Mouse (Mus musculus): ENCODE data around the gene Gm21915. TPM values are rescaled to one million over a fixed set of nuclear protein-coding genes. Genes with fewer than 3 reads are reported as not detected.

The Gm21915 gene
- total RNA-seq, 2 experiments from 2014 or later = not detected

DNA sequence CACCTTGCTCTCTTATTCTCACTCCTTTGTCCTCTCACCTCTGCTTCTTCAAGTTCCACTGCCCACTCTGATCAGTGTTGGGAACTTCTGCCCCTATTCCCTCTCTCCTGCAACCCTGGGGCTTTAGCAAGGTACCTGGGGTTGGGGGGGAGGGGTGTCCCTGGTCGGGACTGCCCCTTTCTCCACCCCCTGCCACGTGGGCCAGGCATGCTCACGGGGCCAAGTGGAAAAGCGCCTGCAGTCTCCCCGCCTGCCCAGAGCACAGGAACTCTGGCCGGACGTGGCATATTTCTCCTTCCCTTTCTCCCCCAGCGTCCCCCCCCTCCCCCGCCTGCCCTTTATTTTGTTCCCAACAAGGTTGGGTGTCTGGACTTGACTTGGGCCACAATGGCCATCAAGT lies 17.7 kb upstream of the Gm21915 start:
- peak; percentile 66 for ATAC-seq (replicated peaks; ENCODE audit: poor library complexity)

DNA sequence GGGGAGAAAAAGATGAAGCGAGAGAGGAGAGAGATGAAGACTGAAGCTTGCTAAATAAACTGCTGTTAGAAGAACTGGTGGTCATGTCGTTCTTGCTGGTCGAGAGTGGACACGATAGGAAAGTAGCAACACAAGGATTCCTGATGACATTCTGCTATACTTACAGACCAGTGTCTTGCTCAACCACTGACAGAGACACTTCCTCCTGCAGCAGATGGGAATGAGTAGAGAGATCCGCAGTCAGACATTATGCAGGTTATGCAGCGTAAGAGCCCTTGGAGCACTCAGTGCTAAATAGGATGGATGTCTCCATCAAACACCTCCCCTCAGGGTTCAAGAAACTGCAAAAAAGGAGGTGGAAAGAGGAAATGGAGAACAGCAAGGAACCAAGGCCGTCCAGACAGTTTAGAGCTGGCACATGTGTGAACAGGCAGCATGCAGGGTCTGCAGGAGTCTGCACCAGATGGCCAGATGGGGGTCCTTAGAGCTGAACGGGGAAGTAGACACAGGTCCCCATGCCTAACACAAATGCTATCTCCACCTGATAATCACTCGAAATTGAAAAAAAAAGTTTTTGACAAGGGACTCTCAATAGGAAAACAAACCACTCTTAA lies 4.1 kb upstream of the Gm21915 start:
- ATAC-seq (replicated peaks; ENCODE audit: poor library complexity) = peak; percentile 74

DNA sequence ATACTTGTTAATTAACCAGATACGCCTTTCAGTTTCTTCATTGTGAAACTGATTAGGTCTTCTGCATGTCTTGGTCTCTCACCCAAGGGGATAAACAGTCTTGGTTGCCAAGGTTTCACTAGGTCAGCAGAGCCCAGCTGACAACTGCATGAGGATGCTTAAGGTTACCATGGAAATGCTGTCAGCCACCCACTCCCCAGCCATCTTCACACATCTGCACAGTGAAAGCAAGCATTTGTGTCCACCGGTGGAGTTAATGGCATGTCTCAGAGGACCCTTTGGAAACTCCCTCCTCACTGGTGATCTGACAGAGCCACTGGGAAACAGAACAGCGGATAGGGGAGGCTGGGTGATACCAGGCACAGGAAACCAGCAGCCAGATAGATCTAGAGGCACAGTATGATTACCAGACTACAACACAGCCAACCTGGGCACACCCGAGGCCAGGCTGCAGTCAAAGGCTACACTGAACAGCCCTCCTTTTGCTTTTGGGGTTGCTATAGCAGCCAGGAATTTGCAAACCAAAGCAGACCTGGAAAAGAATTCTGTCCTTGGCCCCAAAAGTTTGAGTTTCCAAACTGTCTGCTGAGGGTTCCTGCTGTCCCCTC lies 1.0 kb downstream of the Gm21915 start:
- no peak for ATAC-seq (replicated peaks; ENCODE audit: poor library complexity)

DNA sequence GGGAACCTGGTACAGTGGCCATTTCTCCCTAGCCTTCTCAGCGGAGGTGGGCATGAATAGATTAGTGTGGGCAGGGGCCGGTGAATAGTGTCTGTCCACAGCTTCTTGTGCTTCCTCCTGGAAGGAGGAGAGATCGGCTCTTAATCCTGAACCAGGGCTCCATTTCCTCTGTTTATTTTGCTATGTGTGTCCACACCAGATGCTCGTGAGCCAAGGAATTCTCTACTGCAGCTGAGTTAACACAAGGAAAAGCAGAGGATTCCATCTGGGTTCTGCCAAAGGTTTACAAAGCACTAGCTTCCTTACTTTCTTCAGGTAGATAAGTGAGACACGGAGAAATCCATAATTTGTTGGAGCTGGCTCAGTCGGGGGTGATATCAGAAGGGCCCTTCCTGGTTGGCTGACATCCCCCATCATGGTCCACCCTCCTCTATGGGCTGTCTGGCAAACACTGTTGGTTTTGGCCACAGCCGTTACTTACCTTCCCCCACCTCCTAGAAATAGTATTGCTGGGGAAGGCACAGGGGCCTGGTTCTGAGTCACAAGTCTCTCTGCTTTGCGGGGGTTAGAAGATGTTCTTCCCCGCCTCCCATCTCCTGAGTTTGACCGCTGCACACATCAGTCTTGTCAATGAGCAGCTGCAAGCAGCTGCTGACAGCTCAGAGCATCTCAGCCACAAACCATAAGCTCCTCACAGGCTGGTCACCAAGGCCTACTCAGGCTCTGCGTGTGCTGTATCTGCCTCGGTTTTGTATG lies 5.0 kb downstream of the Gm21915 start:
- ATAC-seq (replicated peaks; ENCODE audit: poor library complexity) = no peak

DNA sequence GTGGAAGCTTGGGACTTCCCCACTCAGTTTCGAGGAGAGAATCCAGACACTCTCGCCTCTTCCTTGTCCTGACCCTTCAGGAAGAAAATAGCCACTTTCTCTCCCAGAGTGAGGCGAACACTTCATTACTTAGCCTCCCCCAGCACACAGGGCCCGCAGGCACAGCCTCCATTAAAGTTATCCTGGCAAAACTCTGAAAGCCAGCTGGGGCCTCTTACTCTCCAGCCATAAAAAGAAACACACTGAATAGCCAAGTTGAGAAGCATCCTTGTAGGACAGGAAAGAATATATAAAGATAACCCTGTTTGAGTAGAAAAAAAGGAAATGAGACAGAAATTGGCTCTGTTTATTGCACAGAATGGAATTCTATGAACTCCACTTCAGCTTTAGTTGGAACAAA lies 8.2 kb downstream of the Gm21915 start:
- no peak for ATAC-seq (replicated peaks; ENCODE audit: poor library complexity)

DNA sequence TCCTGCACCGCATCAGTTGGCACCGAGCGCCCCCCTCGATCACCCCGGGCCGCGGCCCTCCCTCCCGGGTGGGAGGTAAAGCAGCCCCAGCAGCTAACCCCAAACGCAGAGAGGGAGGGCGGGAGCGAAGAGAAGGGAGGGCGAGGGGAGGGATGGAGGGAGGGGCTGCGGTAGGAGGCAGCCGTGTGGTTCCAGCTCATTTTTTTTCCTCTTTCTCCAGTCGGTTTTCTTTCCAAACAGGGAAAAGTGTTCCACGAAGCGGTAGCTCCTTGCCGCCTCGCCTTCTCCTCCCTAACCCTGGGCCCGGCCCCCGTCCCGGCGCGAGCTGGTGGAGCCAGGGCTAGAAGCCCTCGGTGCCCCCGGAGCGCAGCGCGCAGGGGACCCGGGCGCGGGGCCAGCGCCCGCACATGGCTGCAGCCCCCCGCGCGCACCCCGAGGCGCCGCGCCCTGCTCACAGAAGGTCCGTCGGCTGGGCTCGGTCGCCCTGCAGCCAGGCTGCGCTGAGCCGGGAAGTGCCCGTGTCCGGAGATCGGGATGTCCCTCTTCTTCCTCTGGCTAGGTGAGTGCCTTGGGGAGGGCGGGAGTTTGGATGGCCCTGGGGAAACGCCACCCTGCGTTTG lies 15.5 kb downstream of the Gm21915 start, which contains the start of gene Clmp:
Gene Clmp, plus strand, starts transcription at position 162 of the 620 bp plus-strand sequence.
- ATAC-seq (replicated peaks; ENCODE audit: poor library complexity) = no peak

DNA sequence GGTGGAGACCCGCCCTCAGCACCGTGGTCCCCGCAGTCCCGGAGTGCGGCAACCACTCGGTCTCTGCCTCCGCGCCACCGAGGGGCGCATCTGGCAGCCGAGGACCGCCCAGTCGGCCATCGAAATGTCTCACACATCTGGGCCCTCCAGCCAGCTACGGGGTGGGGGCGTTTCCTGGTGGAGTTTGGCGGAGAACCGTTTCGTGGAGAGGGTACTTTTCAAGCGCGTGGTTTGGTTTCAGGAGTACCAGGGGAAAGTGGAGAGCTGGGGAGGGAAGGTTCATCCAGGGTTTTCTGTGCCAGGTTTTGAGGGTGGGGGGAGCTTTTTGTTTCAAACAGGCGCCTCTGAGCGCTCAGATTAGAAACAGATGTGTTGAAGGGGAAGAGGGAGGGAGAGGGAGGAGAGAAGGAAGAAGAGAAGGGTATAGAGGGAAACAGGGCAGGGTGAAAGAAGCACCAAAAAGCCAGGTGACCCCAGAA lies 16.0 kb downstream of the Gm21915 start:
- 0 out of 2 replicates have a peak, but pooled peaks have one; percentile 31 for ATAC-seq (replicated peaks; ENCODE audit: poor library complexity)

DNA sequence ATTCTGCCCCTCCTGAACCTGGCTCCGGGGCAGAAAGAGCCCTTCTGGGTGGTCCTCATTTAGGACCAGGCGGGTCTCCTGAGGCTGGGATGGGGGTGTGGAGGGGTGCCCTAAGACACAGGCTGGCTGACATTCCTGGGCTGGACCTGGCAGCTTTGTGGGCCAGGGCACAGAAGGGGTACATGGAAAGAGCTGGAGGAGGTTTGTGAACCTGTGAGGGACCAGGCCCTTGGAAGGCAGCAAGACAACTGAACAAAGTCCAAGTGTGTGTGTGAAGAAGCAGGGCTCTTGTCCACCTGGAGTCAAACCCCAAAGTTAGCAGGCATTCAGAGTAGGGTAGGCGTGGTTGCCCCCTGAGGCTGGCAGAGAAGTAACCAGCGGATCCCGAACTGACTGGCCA lies 16.6 kb downstream of the Gm21915 start:
- no peak for ATAC-seq (replicated peaks; ENCODE audit: poor library complexity)

DNA sequence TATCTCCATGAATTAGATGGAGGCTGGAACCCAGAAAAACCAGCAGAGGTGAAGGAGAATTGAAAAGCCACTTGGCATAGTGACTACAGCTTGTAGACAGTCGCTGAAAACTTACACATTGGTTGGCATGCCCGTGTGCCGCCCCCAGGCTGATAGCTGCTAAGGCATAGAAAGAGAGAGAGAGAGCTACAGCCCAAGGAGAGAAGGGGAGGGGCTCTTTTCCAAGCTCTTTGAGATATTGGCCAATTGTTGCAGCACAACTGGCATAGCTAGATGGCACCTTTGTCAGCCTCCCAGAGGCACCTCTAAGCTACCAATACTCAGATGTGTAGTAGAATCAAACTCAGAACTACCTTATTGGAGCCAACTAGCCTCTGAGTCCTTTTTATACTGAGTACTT lies 17.1 kb downstream of the Gm21915 start:
- no peak for ATAC-seq (replicated peaks; ENCODE audit: poor library complexity)

DNA sequence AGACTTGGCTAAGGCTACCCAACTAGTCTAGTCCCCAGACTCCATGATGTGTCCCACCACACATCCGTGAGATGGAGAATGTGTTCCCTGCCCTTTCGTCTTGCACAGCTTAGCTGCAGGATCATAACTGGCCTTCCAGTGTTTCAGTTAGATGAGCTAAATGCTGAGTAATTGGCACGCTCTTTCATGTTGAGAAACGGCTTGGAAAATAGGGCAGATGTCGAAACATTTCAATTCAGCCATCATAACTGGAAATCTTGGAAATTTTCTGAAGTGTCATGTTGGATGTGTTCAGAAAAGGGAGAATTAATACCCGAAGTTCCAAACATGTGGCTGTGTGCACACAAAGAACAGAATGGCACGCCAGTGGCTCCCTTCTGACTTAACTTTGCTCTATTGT lies 20.1 kb downstream of the Gm21915 start:
- ATAC-seq (replicated peaks; ENCODE audit: poor library complexity) = no peak

DNA sequence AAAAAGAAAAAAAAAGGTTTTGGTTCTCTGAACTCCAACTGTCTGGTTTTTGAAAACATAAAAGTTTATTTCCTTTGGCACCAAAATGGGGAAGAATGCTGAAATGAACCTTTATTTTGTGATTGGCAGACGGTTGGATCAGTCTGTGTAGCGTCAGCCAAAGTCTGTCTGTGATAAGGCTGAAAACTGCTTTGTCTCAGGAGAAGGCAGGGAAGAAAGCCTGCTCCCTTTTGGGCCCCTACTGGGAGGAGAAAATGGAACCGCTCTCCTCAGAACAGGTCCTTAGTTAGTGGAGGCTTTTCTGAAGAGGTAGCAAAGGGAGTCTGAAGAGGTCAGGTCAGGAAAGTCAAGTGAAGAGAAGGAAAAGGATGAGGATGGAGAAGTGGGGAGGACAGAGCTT lies 22.6 kb downstream of the Gm21915 start:
- ATAC-seq (replicated peaks; ENCODE audit: poor library complexity) = no peak

DNA sequence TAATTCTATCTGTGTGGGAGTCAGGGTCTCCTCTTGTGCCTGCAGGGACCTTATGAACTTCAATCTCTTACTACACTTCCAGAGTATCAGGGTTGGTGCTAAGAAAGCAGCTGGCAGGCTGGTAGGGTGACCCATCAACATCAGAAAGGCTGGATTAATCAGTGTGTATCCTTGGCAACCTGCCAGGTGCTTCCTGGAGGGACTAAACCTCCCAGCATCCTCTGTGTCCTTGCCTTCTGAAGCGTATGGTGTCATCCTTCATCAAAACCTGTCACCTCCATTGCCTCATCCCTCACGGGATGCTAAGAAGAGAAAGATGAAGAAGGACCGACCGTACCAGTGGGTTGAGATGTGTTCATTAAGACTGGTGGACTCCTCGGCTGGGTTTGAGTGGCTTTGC lies 23.4 kb downstream of the Gm21915 start:
- no peak for ATAC-seq (replicated peaks; ENCODE audit: poor library complexity)

DNA sequence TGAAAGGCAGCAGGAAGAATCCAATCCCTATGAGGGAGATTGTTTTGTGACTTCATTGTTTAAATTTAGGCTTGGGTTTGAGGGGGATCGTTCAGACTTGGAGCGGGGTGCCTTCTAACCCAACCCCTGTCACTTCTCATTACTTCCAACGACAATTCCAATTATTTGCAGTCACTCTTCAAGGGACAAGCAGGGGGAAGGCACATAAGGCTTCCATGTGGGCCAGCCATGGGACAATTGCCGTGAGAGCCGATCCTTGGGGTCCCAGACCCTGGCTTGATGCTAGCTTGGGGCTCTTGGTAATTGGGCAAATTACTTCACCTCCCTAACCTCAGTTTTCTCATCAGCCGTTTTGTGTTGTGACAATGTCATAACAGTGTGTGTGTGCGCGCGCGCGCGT lies 23.9 kb downstream of the Gm21915 start:
- ATAC-seq (replicated peaks; ENCODE audit: poor library complexity) = no peak

DNA sequence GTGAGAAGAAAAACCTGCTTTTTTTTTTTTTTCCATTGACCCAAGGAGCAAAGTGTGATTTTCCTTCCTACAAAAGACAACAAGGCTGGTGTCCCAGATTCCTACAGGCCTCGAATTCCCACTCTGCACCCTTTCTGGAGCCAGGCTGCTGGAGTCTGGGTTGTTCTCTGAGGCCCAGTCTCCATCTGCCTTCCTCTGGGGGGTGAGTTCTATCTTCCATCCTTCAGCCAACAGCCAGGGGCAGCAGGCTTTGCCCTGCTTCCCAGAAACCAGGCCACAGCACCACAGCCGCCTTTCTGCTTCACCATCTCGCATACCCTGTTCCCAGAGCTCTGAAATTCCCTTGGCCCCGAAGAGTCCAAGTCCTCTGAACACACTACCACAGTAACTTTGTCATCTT lies 25.7 kb downstream of the Gm21915 start:
- ATAC-seq (replicated peaks; ENCODE audit: poor library complexity) = no peak

DNA sequence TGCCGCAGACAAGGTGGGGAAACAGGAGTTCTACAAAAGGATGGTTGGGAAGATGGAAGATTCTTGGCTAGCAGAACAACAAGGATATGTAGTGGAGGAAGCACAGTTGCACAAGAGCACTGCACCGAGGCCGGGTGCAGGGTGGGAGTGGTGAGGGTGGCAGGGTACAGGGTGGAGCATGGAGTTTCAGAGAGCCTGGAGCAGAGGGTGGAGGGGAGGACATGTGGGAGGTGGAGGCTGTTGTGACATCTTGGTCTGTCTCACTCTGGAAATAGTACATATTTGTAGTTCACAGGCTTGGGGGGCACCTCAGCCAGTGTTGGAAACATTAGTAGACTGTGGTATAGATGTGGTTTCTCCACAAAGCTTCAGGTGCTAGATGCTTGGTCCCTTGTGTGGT lies 28.8 kb downstream of the Gm21915 start:
- peak; percentile 96 for ATAC-seq (replicated peaks; ENCODE audit: poor library complexity)

DNA sequence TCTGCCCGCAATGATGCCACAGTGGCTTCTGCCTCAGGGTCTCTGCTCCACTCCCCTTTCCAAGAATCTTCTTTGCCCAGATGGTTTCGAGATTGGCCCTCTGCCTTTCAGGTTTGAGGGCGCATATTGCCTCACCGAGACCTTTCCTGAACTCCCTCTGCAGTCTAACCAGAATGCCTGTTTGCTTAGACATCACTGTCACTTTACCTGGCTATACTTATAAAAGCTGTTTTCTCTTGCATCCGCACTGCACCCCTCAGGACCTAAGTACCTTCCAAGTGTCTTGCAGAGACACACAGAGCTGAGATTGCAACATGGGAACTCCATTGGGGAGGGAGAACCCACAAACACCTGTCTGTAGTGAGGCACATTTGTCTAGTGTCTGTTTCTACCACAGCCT lies 29.8 kb downstream of the Gm21915 start:
- no peak for ATAC-seq (replicated peaks; ENCODE audit: poor library complexity)

DNA sequence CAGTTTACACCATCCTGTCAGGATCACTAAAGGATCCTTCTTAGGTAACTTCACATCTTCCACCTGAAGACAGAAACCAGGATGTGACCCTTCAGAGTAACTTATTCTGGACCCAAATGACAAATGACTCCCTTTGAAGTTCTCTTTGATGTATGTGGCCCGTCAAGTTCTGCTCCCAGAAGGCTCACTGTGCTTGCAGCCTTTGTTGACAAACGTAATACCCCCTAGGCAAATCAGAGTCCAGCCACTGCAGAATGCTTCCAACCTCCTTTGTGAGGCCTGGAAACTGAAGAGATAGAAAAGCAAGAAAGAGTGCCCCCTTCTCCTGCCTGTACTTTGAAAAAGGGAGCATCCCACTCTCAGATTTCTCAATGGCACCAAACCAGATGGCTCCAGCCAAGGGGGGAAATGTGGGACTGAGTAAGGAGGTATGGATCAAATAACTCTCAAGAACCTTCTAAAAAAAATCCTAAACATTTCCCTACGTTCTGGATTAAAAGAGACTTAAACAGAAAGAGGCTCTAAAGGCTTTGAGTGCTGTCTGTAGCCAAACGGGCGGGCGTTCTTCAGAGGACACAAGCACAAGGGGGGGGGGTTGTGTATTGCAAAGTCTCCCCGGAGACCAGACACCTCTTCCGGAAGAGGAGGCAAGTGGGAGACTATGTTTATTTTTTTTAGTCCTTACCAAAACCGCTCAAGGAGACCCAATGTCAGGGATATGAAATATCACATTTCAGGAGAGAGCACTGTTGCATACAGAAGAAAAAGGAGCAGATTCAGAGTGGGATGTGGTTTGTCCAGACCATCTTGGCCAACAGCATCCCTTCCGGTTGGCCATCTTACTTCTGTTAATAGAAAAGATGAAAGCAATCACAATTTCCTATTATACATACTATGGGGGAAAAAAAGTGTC lies 34.2 kb downstream of the Gm21915 start:
- no peak for ATAC-seq (replicated peaks; ENCODE audit: poor library complexity)

DNA sequence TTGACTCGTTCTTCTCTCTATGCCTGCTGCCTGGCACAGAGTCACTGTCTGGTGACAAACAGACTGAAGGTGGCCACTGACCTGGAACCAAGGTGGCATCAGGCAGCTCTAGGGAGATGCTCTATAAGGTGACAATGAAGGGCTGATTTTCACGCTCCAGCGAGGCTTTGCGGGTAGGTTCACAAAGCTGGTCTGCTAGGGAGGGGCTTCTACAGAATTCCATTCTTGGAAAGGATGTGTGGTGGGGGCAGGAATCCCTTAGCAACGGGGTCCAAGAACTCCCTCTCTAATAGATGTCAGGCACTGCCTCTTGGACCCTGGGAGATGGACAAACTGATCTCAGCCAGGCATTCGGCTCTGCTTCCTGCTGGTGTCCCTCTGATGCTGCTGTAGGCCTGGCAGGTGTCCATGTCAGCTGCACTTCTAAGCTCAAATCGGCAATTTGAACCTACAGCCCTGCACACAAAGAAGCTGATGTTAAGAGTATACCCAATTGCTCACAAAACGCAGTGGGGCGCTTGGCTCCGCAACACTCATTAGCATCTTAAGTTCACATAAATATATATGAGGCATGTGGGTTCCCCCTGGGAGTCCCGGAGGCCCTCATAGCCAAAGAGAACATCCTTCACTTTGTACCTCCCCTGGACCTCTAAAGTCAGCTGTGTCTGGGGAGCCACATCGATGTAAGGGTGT lies 38.2 kb downstream of the Gm21915 start:
- ATAC-seq (replicated peaks; ENCODE audit: poor library complexity) = no peak

DNA sequence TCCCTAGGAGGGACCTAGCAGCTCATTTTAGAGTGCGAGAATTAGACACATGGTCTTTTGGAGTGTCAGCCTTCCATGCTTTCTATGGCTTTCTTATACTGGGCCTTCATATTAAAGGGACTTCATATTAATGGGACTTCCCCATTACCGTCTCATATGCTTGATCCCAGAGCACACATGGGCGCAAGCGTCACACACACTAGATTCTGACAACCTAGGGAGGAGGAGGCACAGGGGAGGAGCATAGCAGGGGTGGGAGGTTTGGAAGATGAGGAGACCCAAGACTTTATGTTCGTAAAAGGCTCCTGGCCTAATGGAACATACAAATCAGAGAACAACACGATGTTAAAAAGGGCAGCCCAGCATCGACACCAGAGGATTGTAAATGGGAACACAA lies 38.7 kb downstream of the Gm21915 start:
- no peak for ATAC-seq (replicated peaks; ENCODE audit: poor library complexity)

DNA sequence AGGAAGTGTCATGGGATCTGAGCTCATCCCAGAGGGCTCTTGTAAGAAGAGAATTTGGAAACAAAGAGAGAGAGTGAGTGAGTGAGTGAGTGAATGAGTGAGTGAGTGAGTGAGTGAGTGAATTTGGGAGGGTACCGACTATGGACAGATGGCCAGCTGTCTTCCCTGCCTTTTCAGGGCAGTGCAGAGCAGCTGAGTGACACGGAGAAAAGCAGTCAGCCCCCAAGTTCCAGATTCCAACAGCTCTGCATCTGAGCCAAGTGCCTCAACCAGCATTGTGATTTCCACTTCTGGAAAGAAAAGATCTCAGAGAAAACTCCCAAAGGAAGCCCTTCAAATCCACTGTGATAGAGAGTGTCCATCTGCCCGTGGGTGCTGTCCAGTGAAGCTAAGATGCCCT lies 39.2 kb downstream of the Gm21915 start:
- no peak for ATAC-seq (replicated peaks; ENCODE audit: poor library complexity)

All from megakaryocyte progenitor cell, adult 5-6 weeks (primary cell).